Mouse (Mus musculus) cortical plate, adult 2 months (tissue): ENCODE data around the gene Jkamp.

Experiments used
- CTCF ChIP-seq: fragments of 200-500 bp; IDR thresholded peaks from 2 replicates; pipeline ENCODE4 v1.5.1; 2011; ENCODE audit warnings: mild to moderate bottlenecking, control low read depth, low read length; ENCODE audit not compliant: insufficient read depth; ENCODE audit errors: extremely low read depth
- POLR2A ChIP-seq: fragments of 200-500 bp; IDR thresholded peaks from 2 replicates; pipeline ENCODE4 v1.6.1; 2011; ENCODE audit warnings: mild to moderate bottlenecking, low read length, control low read depth; ENCODE audit not compliant: insufficient read depth; ENCODE audit errors: extremely low read depth

GRCm38 (mm10) chr12:72129203-72129602 is 43.8 kb downstream of the Jkamp start:
- no peak for TF ChIP-seq POLR2A
- no peak for TF ChIP-seq CTCF
